Mouse (Mus musculus) lung, embryonic 14.5 days (tissue): ENCODE data around the gene Cmtm6. TPM values are rescaled to one million over a fixed set of nuclear protein-coding genes. Genes with fewer than 3 reads are reported as not detected.

Source experiments
- ATAC-seq: fragments of 200-750 bp; cut with Nextera tagmentation; 2 replicates; pipeline ENCODE4 v1.8.0; 2017; ENCODE audit warnings: mild to moderate bottlenecking, moderate TSS enrichment, moderate library complexity; ENCODE audit not compliant: insufficient read depth
- DNase-seq: peaks from one replicate; pipeline ENCODE4 v3.0.0-alpha.2; 2015
- H3K27ac ChIP-seq: fragments of 300-500 bp; sonication (generic); 2 replicates; pipeline ENCODE4 v1.5.1; 2014; ENCODE audit warnings: low read depth, mild to moderate bottlenecking, moderate library complexity
- H3K27me3 ChIP-seq: fragments of 300-500 bp; sonication (generic); 2 replicates; pipeline ENCODE4 v1.6.1; 2014; ENCODE audit warnings: low read length, control low read depth; ENCODE audit not compliant: insufficient read depth
- H3K36me3 ChIP-seq: fragments of 300-500 bp; sonication (generic); 2 replicates; pipeline ENCODE4 v1.6.1; 2014; ENCODE audit warnings: control low read depth; ENCODE audit not compliant: insufficient read depth
- H3K4me1 ChIP-seq: fragments of 300-500 bp; sonication (generic); 2 replicates; pipeline ENCODE4 v1.6.1; 2014; ENCODE audit warnings: antibody characterized with exemption, control low read depth; ENCODE audit not compliant: insufficient read depth
- H3K4me2 ChIP-seq: fragments of 300-500 bp; sonication (generic); 2 replicates; pipeline ENCODE4 v1.6.1; 2014; ENCODE audit warnings: mild to moderate bottlenecking
- H3K4me3 ChIP-seq: fragments of 300-500 bp; sonication (generic); 2 replicates; pipeline ENCODE4 v1.5.1; 2014; ENCODE audit warnings: low read depth, low read length
- H3K9ac ChIP-seq: fragments of 300-500 bp; sonication (generic); 2 replicates; pipeline ENCODE4 v1.6.1; 2014
- H3K9me3 ChIP-seq: fragments of 300-500 bp; sonication (generic); 2 replicates; pipeline ENCODE4 v1.6.1; 2016; ENCODE audit warnings: low read depth, low read length, control low read depth
- CTCF ChIP-seq: IDR thresholded peaks from 2 replicates; pipeline ENCODE4 v1.5.1; 2016; ENCODE audit warnings: antibody characterized with exemption, low read depth
- WGBS: fragments of 180-500 bp; shearing (Covaris S2); extraction: QIAGEN DNeasy Blood & Tissue Kit; methylation state at CpG from one replicate; pipeline ENCODE4 v1.1.7; 2014; 5-methylcytosine and 5-hydroxymethylcytosine counted together
- polyA plus RNA-seq: library from polyadenylated mRNA; unstranded; fragments of >200 nt; fragmentation: Nextera tagmentation; extraction: Ambion mirVana; gene quantifications from 2 replicates; pipeline ENCODE4 v1.2.1, GENCODE M21; 2014

Cmtm6 gene
- polyA plus RNA-seq, 1 experiment from 2014 or later, result 57.7 TPM

- H3K4me2 ChIP-seq, result no peak overlapping the region
- H3K27me3 ChIP-seq, result no peaks in the 10 kb centered on the region
- H3K27ac ChIP-seq, result no peak overlapping the region
- TF ChIP-seq CTCF, result no peak
- WGBS, result 39% methylated on average over 10 of the region's 10 CpGs
- H3K36me3 ChIP-seq, result peaks cover 12% of the 10 kb centered on the region; the same call in 1 of the 2 replicates
- H3K9ac ChIP-seq, result no peak overlapping the region
- DNase-seq (no peak), ATAC-seq (no peak)
- H3K9me3 ChIP-seq, result no peaks in the 10 kb centered on the region
- no peak overlapping the region for H3K4me3 ChIP-seq
- H3K4me1 ChIP-seq, result no peaks in the 10 kb centered on the region
These were observed 37.1 kb downstream of the Cmtm6 start for GRCm38 (mm10) chr9:114768066-114768465.

- H3K27ac ChIP-seq, result no peak overlapping the region
- H3K4me1 ChIP-seq, result no peaks in the 10 kb centered on the region
- 86% methylated on average over 4 of the region's 4 CpGs for WGBS
- no peak overlapping the region for H3K9ac ChIP-seq
- no peak overlapping the region for H3K4me2 ChIP-seq
- no peaks in the 10 kb centered on the region for H3K9me3 ChIP-seq
- no peaks in the 10 kb centered on the region for H3K27me3 ChIP-seq
- DNase-seq, result no peak
- no peak for ATAC-seq
- peaks cover 12% of the 10 kb centered on the region; the same call in 1 of the 2 replicates for H3K36me3 ChIP-seq
- no peak for TF ChIP-seq CTCF
- no peak overlapping the region for H3K4me3 ChIP-seq
These were observed 39.3 kb downstream of the Cmtm6 start for GRCm38 (mm10) chr9:114770224-114770623.

- H3K27me3 ChIP-seq, result no peaks in the 10 kb centered on the region
- H3K4me1 ChIP-seq, result no peaks in the 10 kb centered on the region
- no peak overlapping the region for H3K27ac ChIP-seq
- peaks cover 12% of the 10 kb centered on the region; the same call in 1 of the 2 replicates for H3K36me3 ChIP-seq
- H3K4me3 ChIP-seq, result no peak overlapping the region
- TF ChIP-seq CTCF, result no peak
- ATAC-seq (no peak), DNase-seq (no peak)
- 83% methylated on average over 7 of the region's 7 CpGs for whole genome bisulfite sequencing
- no peak overlapping the region for H3K4me2 ChIP-seq
- no peaks in the 10 kb centered on the region for H3K9me3 ChIP-seq
- H3K9ac ChIP-seq, result no peak overlapping the region
These were observed 40.6 kb downstream of the Cmtm6 start for GRCm38 (mm10) chr9:114771565-114771964.

- Histone ChIP-seq H3K9ac (no peak overlapping the region), H3K9me3 (no peaks in the 10 kb centered on the region), H3K36me3 (peaks cover 12% of the 10 kb centered on the region; the same call in 1 of the 2 replicates), H3K27me3 (no peaks in the 10 kb centered on the region), H3K4me3 (no peak overlapping the region), H3K4me2 (no peak overlapping the region), H3K27ac (no peak overlapping the region), H3K4me1 (no peaks in the 10 kb centered on the region)
- 55% methylated on average over 6 of the region's 6 CpGs for WGBS
- DNase-seq (peak; percentile 56), ATAC-seq (no peak)
- no peak for TF ChIP-seq CTCF
These were observed 43.7 kb downstream of the Cmtm6 start for GRCm38 (mm10) chr9:114774629-114775028.

GRCm38 (mm10) chr9:114775272-114775671 lies 44.4 kb downstream of the Cmtm6 start:
- ATAC-seq (no peak), DNase-seq (peak; percentile 12)
- Histone ChIP-seq H3K9me3 (no peaks in the 10 kb centered on the region), H3K4me1 (peaks cover 4% of the 10 kb centered on the region; the same call in 1 of the 2 replicates), H3K9ac (no peak overlapping the region), H3K4me3 (no peak overlapping the region), H3K27ac (no peak overlapping the region), H3K36me3 (peaks cover 12% of the 10 kb centered on the region; the same call in 1 of the 2 replicates), H3K27me3 (no peaks in the 10 kb centered on the region), H3K4me2 (no peak overlapping the region)
- TF ChIP-seq CTCF, result no peak
- 58% methylated on average over 4 of the region's 4 CpGs for WGBS

GRCm38 (mm10) chr9:114776361-114776760 lies 45.4 kb downstream of the Cmtm6 start:
- Histone ChIP-seq H3K4me3 (no peak overlapping the region), H3K27me3 (no peaks in the 10 kb centered on the region), H3K27ac (no peak overlapping the region), H3K9ac (no peak overlapping the region), H3K36me3 (peaks cover 12% of the 10 kb centered on the region; the same call in 1 of the 2 replicates), H3K4me1 (peaks cover 6% of the 10 kb centered on the region; the same call in 1 of the 2 replicates), H3K9me3 (no peaks in the 10 kb centered on the region), H3K4me2 (no peak overlapping the region)
- 68% methylated on average over 3 of the region's 3 CpGs for WGBS
- no peak for TF ChIP-seq CTCF
- ATAC-seq (no peak), DNase-seq (no peak)

GRCm38 (mm10) chr9:114777178-114778046 lies 46.5 kb downstream of the Cmtm6 start:
- Histone ChIP-seq H3K4me2 (no peak overlapping the region), H3K4me3 (no peak overlapping the region), H3K27ac (no peak overlapping the region), H3K9me3 (no peaks in the 10 kb centered on the region), H3K36me3 (peaks cover 3% of the 10 kb centered on the region; the same call in 1 of the 2 replicates), H3K27me3 (no peaks in the 10 kb centered on the region), H3K4me1 (peaks cover 6% of the 10 kb centered on the region; the same call in 1 of the 2 replicates), H3K9ac (no peak overlapping the region)
- DNase-seq, result peak; percentile 24
- 54% methylated on average over 6 of the region's 6 CpGs for WGBS
- no peak for ATAC-seq
- TF ChIP-seq CTCF, result no peak
